Mouse (Mus musculus) testis, adult 2 months (tissue): Measurements from ENCODE around the gene Spaca3.

Experiments used
- CTCF ChIP-seq: fragments of 200-500 bp; IDR thresholded peaks from 2 replicates; pipeline ENCODE4 v1.5.1; 2012; ENCODE audit warnings: low read depth, mild to moderate bottlenecking, inconsistent platforms, low read length, moderate library complexity; ENCODE audit not compliant: control insufficient read depth, insufficient read depth, insufficient replicate concordance
- POLR2A ChIP-seq: fragments of 200-500 bp; IDR thresholded peaks from 2 replicates; pipeline ENCODE4 v1.6.1; 2012; ENCODE audit warnings: low read depth, mild to moderate bottlenecking, inconsistent platforms, low read length, moderate library complexity; ENCODE audit not compliant: control insufficient read depth

GRCm38 (mm10) chr11:80877131-80877651 is 19.0 kb downstream of the Spaca3 start:
- TF ChIP-seq CTCF = no peak
- TF ChIP-seq POLR2A = no peak
